Mouse (Mus musculus) liver, postnatal 0 days (tissue): Measurements from ENCODE around the gene Dync2li1.

ENCODE experiments used
- CTCF ChIP-seq: sonication (generic); IDR thresholded peaks from 2 replicates; pipeline ENCODE4 v1.5.1; 2016; ENCODE audit warnings: antibody characterized with exemption, low read depth
- EP300 ChIP-seq: IDR thresholded peaks from 2 replicates; pipeline ENCODE4 v1.6.1; 2016; ENCODE audit warnings: antibody characterized with exemption, low read depth, mild to moderate bottlenecking

DNA sequence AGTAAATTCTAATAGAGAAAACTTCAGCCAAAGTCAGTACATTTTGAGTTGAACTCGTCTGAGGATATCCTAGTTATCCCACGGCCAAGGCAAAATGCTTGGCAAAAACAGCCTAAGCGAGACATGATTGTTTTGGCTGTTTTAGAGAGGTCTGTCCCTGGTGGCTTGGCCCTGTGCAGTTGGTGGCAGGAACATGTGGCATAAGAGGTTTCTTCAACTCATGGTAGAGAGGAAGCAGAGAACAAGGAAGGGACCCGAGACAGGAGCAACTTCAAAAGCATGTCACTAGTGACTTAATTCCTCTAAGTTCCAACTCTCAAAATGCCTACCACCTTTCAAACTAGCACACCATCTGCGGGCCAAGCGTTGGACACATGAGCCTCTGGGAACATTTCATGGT lies 5.7 kb upstream of the Dync2li1 start:
- TF ChIP-seq CTCF (no peak), EP300 (no peak)
